Mouse (Mus musculus): ENCODE data around the gene Sparcl1.

- no peak for TF ChIP-seq GATA1 (IDR thresholded peaks at IDR 0.05; ENCODE audit: borderline replicate concordance, low read length)
- TF ChIP-seq FLI1 (IDR thresholded peaks at IDR 0.05; ENCODE audit: low read length), result no peak
Measured at GRCm38 (mm10) chr5:104068751-104069150, 44.8 kb downstream of the Sparcl1 start.
